Mouse (Mus musculus) liver, adult 2 months (tissue): Measurements from ENCODE around the gene Psma3. TPM values are rescaled to one million over a fixed set of nuclear protein-coding genes. Genes with fewer than 3 reads are reported as not detected.

ENCODE experiments used
- DNase-seq: peaks from one replicate; pipeline ENCODE4 v3.0.0-alpha.2; 2011; ENCODE audit warnings: low read depth, low spot score; ENCODE audit errors: extremely low read depth
- H3K27ac ChIP-seq: fragments of 200-500 bp; replicated peaks from 2 replicates; pipeline ENCODE4 v1.5.1; 2012; ENCODE audit warnings: low read depth, mild to moderate bottlenecking, control low read depth, inconsistent platforms, low read length; ENCODE audit not compliant: insufficient read depth
- H3K27me3 ChIP-seq: fragments of 200-500 bp; 2 replicates; pipeline ENCODE4 v1.6.1; 2012; ENCODE audit warnings: mild to moderate bottlenecking, moderate library complexity, low read length, inconsistent platforms; ENCODE audit not compliant: control insufficient read depth, insufficient read depth
- H3K36me3 ChIP-seq: fragments of 200-500 bp; 2 replicates; pipeline ENCODE4 v1.6.1; 2012; ENCODE audit warnings: low read length, inconsistent platforms; ENCODE audit not compliant: control insufficient read depth, insufficient read depth
- H3K4me1 ChIP-seq: fragments of 200-500 bp; 2 replicates; pipeline ENCODE4 v1.6.1; 2011; ENCODE audit warnings: low read length; ENCODE audit not compliant: control insufficient read depth, insufficient read depth
- H3K4me3 ChIP-seq: fragments of 200-500 bp; 2 replicates; pipeline ENCODE4 v1.5.1; 2011; ENCODE audit warnings: low read depth, mild to moderate bottlenecking, control low read depth, low read length, moderate library complexity; ENCODE audit not compliant: insufficient read depth
- H3K79me2 ChIP-seq: fragments of 200-500 bp; 2 replicates; pipeline ENCODE4 v1.6.1; 2012; ENCODE audit warnings: inconsistent platforms, mild to moderate bottlenecking, low read length, moderate library complexity; ENCODE audit not compliant: control insufficient read depth, insufficient read depth
- H3K9ac ChIP-seq: fragments of 200-500 bp; 2 replicates; pipeline ENCODE4 v1.6.1; 2012; ENCODE audit warnings: low read depth, mild to moderate bottlenecking, control low read depth, inconsistent platforms, low read length
- CTCF ChIP-seq: fragments of 200-500 bp; IDR thresholded peaks from 2 replicates; pipeline ENCODE4 v1.5.1; 2011; ENCODE audit warnings: low read depth, low read length, control low read depth
- POLR2A ChIP-seq: fragments of 200-500 bp; IDR thresholded peaks from 2 replicates; pipeline ENCODE4 v1.6.1; 2011; ENCODE audit warnings: low read length, control low read depth; ENCODE audit not compliant: insufficient read depth; ENCODE audit errors: extremely low read depth
- WGBS: fragments of 180-500 bp; shearing (Covaris S2); methylation state at CpG from one replicate; pipeline ENCODE4 v1.1.7; 2018; 5-methylcytosine and 5-hydroxymethylcytosine counted together
- polyA plus RNA-seq: library from polyadenylated mRNA; depleted of rRNA; stranded (reverse); fragments of >200 nt; gene quantifications from 2 replicates; pipeline ENCODE4 v1.2.3, GENCODE M21; 2012
- total RNA-seq: library from RNA; depleted of rRNA; stranded (reverse); fragments of >200 nt; gene quantifications from 2 replicates; pipeline ENCODE4 v1.2.3, GENCODE M21; 2014

Psma3 gene
- total and polyA plus RNA-seq, 2 experiments = 27.7 to 240 TPM

- H3K36me3 ChIP-seq = peaks cover 23% of the 10 kb centered on the region
- H3K79me2 ChIP-seq = no peaks in the 10 kb centered on the region; the same call in 1 of the 2 replicates
- 92% methylated on average over 5 of the region's 5 CpGs for WGBS
- no peak overlapping the region for H3K4me3 ChIP-seq
- no peak overlapping the region for H3K9ac ChIP-seq
- no peak for DNase-seq
- H3K27me3 ChIP-seq = no peaks in the 10 kb centered on the region
- no peak for TF ChIP-seq POLR2A
- no peak for TF ChIP-seq CTCF
- H3K27ac ChIP-seq = no peak overlapping the region
- H3K4me1 ChIP-seq = no peaks in the 10 kb centered on the region; the same call in 1 of the 2 replicates
Measured at GRCm38 (mm10) chr12:70944181-70944580, 30.2 kb upstream of the Psma3 start.

GRCm38 (mm10) chr12:70946585-70947256, 27.7 kb upstream of the Psma3 start:
- no peaks in the 10 kb centered on the region for H3K4me1 ChIP-seq
- no peak overlapping the region for H3K4me3 ChIP-seq
- no peaks in the 10 kb centered on the region for H3K27me3 ChIP-seq
- peaks cover 31% of the 10 kb centered on the region for H3K36me3 ChIP-seq
- whole genome bisulfite sequencing = 82% methylated on average over 10 of the region's 10 CpGs
- H3K79me2 ChIP-seq = no peaks in the 10 kb centered on the region; the same call in 1 of the 2 replicates
- no peak overlapping the region for H3K27ac ChIP-seq
- H3K9ac ChIP-seq = no peak overlapping the region
- DNase-seq = peak; percentile 18
- TF ChIP-seq CTCF (no peak), POLR2A (no peak)

- no peak overlapping the region for H3K9ac ChIP-seq
- H3K27ac ChIP-seq = no peak overlapping the region
- H3K27me3 ChIP-seq = no peaks in the 10 kb centered on the region
- H3K36me3 ChIP-seq = peaks cover 65% of the 10 kb centered on the region
- H3K79me2 ChIP-seq = no peaks in the 10 kb centered on the region; the same call in 1 of the 2 replicates
- H3K4me3 ChIP-seq = no peak overlapping the region
- WGBS = 97% methylated on average over 4 of the region's 4 CpGs
- DNase-seq = no peak
- TF ChIP-seq POLR2A (no peak), CTCF (no peak)
- H3K4me1 ChIP-seq = no peaks in the 10 kb centered on the region
Measured at GRCm38 (mm10) chr12:70958640-70959039, 15.8 kb upstream of the Psma3 start.

GRCm38 (mm10) chr12:70967581-70967980, 6.8 kb upstream of the Psma3 start:
- Histone ChIP-seq H3K36me3 (peaks cover 10% of the 10 kb centered on the region), H3K27ac (peak overlapping the region; percentile 12; the same call in 1 of the 2 replicates), H3K27me3 (no peaks in the 10 kb centered on the region), H3K4me1 (no peaks in the 10 kb centered on the region), H3K4me3 (no peak overlapping the region; the same call in 1 of the 2 replicates), H3K79me2 (no peaks in the 10 kb centered on the region), H3K9ac (no peak overlapping the region; the same call in 1 of the 2 replicates)
- 64% methylated on average over 8 of the region's 8 CpGs for WGBS
- TF ChIP-seq CTCF = no peak
- no peak for TF ChIP-seq POLR2A
- DNase-seq = no peak

GRCm38 (mm10) chr12:70968141-70968790, 6.2 kb upstream of the Psma3 start:
- Histone ChIP-seq H3K79me2 (no peaks in the 10 kb centered on the region), H3K27ac (peak overlapping the region; percentile 72), H3K4me1 (no peaks in the 10 kb centered on the region), H3K4me3 (peak overlapping the region; percentile 90), H3K27me3 (no peaks in the 10 kb centered on the region), H3K9ac (peak overlapping the region; percentile 75), H3K36me3 (peaks cover 7% of the 10 kb centered on the region)
- DNase-seq = peak; percentile 77
- TF ChIP-seq POLR2A (no peak), CTCF (peak; percentile 73)
- WGBS = under 1% methylated on average over 35 of the region's 35 CpGs

- no peak for TF ChIP-seq POLR2A
- no peak for TF ChIP-seq CTCF
- H3K36me3 ChIP-seq = peaks cover 4% of the 10 kb centered on the region; the same call in 1 of the 2 replicates
- H3K4me1 ChIP-seq = peaks cover 1% of the 10 kb centered on the region
- DNase-seq = peak; percentile 81
- H3K27ac ChIP-seq = peak overlapping the region; percentile 72
- H3K27me3 ChIP-seq = no peaks in the 10 kb centered on the region
- peak overlapping the region; percentile 90 for H3K4me3 ChIP-seq
- H3K9ac ChIP-seq = no peak overlapping the region
- H3K79me2 ChIP-seq = no peaks in the 10 kb centered on the region
- under 1% methylated on average over 15 of the region's 15 CpGs for WGBS
Measured at GRCm38 (mm10) chr12:70968791-70969307, 5.6 kb upstream of the Psma3 start.
